Mouse (Mus musculus) embryonic facial prominence, embryonic 14.5 days (tissue): ENCODE results near the gene Jchain. TPM values are rescaled to one million over a fixed set of nuclear protein-coding genes. Genes with fewer than 3 reads are reported as not detected.
"Not testable (repeated sequence)": the region's sequence is repeated elsewhere in the genome, so short reads cannot be mapped to it uniquely, and the experiment has no call there.

Experiments used
- ATAC-seq: fragments of 200-750 bp; cut with Nextera tagmentation; 2 replicates; pipeline ENCODE4 v1.8.0; 2017; ENCODE audit warnings: low read depth, moderate number of reproducible peaks, moderate TSS enrichment
- DNase-seq: peaks from one replicate; pipeline ENCODE4 v3.0.0-alpha.2; 2015; ENCODE audit warnings: low spot score
- H3K27ac ChIP-seq: fragments of 300-500 bp; sonication (generic); replicated peaks from 2 replicates; pipeline ENCODE4 v1.5.1; 2014; ENCODE audit warnings: low read depth, mild to moderate bottlenecking, low read length, moderate library complexity
- H3K27me3 ChIP-seq: fragments of 300-500 bp; sonication (generic); replicated peaks from 2 replicates; pipeline ENCODE4 v1.6.1; 2014; ENCODE audit warnings: low read length; ENCODE audit not compliant: control insufficient read depth, insufficient read depth
- H3K36me3 ChIP-seq: fragments of 300-500 bp; sonication (generic); 2 replicates; pipeline ENCODE4 v1.6.1; 2014; ENCODE audit warnings: low read length, mixed read lengths; ENCODE audit not compliant: control insufficient read depth, insufficient read depth
- H3K4me1 ChIP-seq: fragments of 300-500 bp; sonication (generic); 2 replicates; pipeline ENCODE4 v1.6.1; 2014; ENCODE audit warnings: antibody characterized with exemption, low read length; ENCODE audit not compliant: control insufficient read depth, insufficient read depth
- H3K4me2 ChIP-seq: fragments of 300-500 bp; sonication (generic); 2 replicates; pipeline ENCODE4 v1.6.1; 2014; ENCODE audit warnings: low read depth, mild to moderate bottlenecking, low read length, moderate library complexity, mixed read lengths
- H3K4me3 ChIP-seq: fragments of 300-500 bp; sonication (generic); 2 replicates; pipeline ENCODE4 v1.5.1; 2014; ENCODE audit warnings: low read depth, mild to moderate bottlenecking, low read length
- H3K9ac ChIP-seq: fragments of 300-500 bp; sonication (generic); 2 replicates; pipeline ENCODE4 v1.6.1; 2014; ENCODE audit warnings: low read depth, mild to moderate bottlenecking, low read length, moderate library complexity, mixed read lengths
- H3K9me3 ChIP-seq: fragments of 300-500 bp; sonication (generic); 2 replicates; pipeline ENCODE4 v1.6.1; 2016; ENCODE audit warnings: low read length; ENCODE audit not compliant: control insufficient read depth
- WGBS: fragments of 180-500 bp; shearing (Covaris S2); extraction: QIAGEN DNeasy Blood & Tissue Kit; methylation state at CpG from one replicate; pipeline ENCODE4 v1.1.7; 2014; 5-methylcytosine and 5-hydroxymethylcytosine counted together
- polyA plus RNA-seq: library from polyadenylated mRNA; unstranded; fragments of >200 nt; fragmentation: Nextera tagmentation; extraction: Ambion mirVana; gene quantifications from 2 replicates; pipeline ENCODE4 v1.2.1, GENCODE M21; 2014

The Jchain gene
- polyA plus RNA-seq, 1 experiment from 2014 or later = 0.36 TPM

GRCm38 (mm10) chr5:88562863-88563780 is 35.4 kb upstream of the Jchain start:
- ATAC-seq (no peak), DNase-seq (no peak)
- 60% methylated on average over 8 of the region's 8 CpGs for WGBS
- no peaks in the 10 kb centered on the region for H3K36me3 ChIP-seq
- peaks cover 13% of the 10 kb centered on the region for H3K4me1 ChIP-seq
- no peak overlapping the region for H3K4me3 ChIP-seq
- H3K4me2 ChIP-seq = no peak overlapping the region
- H3K9ac ChIP-seq = no peak overlapping the region
- no peaks in the 10 kb centered on the region for H3K9me3 ChIP-seq
- no peaks in the 10 kb centered on the region for H3K27me3 ChIP-seq
- H3K27ac ChIP-seq = no peak overlapping the region

- no peaks in the 10 kb centered on the region for H3K36me3 ChIP-seq
- no peaks in the 10 kb centered on the region for H3K9me3 ChIP-seq
- no peak for ATAC-seq
- H3K27me3 ChIP-seq = no peaks in the 10 kb centered on the region
- H3K27ac ChIP-seq = no peak overlapping the region
- WGBS = 82% methylated on average over 9 of the region's 9 CpGs
- no peak overlapping the region for H3K4me3 ChIP-seq
- peaks cover 8% of the 10 kb centered on the region for H3K4me1 ChIP-seq
- no peak for DNase-seq
- H3K4me2 ChIP-seq = no peak overlapping the region
- H3K9ac ChIP-seq = no peak overlapping the region
These were observed 33.6 kb upstream of the Jchain start for GRCm38 (mm10) chr5:88561080-88561814.

- no peak overlapping the region for H3K9ac ChIP-seq
- no peaks in the 10 kb centered on the region for H3K36me3 ChIP-seq
- H3K4me3 ChIP-seq = no peak overlapping the region
- WGBS = 46% methylated on average over 1 of the region's 1 CpGs
- no peaks in the 10 kb centered on the region for H3K9me3 ChIP-seq
- no peak overlapping the region for H3K27ac ChIP-seq
- H3K27me3 ChIP-seq = no peaks in the 10 kb centered on the region
- H3K4me2 ChIP-seq = no peak overlapping the region
- ATAC-seq = no peak
- peaks cover 17% of the 10 kb centered on the region for H3K4me1 ChIP-seq
- no peak for DNase-seq
These were observed 31.3 kb upstream of the Jchain start for GRCm38 (mm10) chr5:88558991-88559390.

- H3K9ac ChIP-seq = peak within 1 kb of the TSS; percentile 96
- H3K27me3 ChIP-seq = no peaks in the 10 kb centered on the region
- peak within 1 kb of the TSS; percentile 97 for H3K4me2 ChIP-seq
- H3K36me3 ChIP-seq = no peaks in the 10 kb centered on the region
- H3K27ac ChIP-seq = peak within 1 kb of the TSS; percentile 97
- peak within 1 kb of the TSS; percentile 87 for H3K4me3 ChIP-seq
- peaks cover 14% of the 10 kb centered on the region for H3K4me1 ChIP-seq
- WGBS = under 1% methylated on average over 57 of the region's 76 CpGs
- DNase-seq (peak; percentile 98), ATAC-seq (peak; percentile 97)
- no peaks in the 10 kb centered on the region for H3K9me3 ChIP-seq
These were observed 26.6 kb upstream of the Jchain start, which contains the start of gene Utp3 for GRCm38 (mm10) chr5:88554086-88554886. Gene Utp3, plus strand, starts transcription at chr5:88554462.

- H3K4me1 ChIP-seq = peaks cover 14% of the 10 kb centered on the region
- DNase-seq = no peak
- H3K36me3 ChIP-seq = no peaks in the 10 kb centered on the region
- WGBS = 9% methylated on average over 29 of the region's 29 CpGs
- H3K9me3 ChIP-seq = no peaks in the 10 kb centered on the region
- no peaks in the 10 kb centered on the region for H3K27me3 ChIP-seq
- peak overlapping the region; percentile 61 for H3K4me2 ChIP-seq
- H3K9ac ChIP-seq = peak overlapping the region; percentile 96
- H3K4me3 ChIP-seq = peak overlapping the region; percentile 87
- H3K27ac ChIP-seq = peak overlapping the region; percentile 97
- peak; percentile 65 for ATAC-seq
These were observed 25.8 kb upstream of the Jchain start for GRCm38 (mm10) chr5:88553271-88554085.

GRCm38 (mm10) chr5:88545536-88545935 is 17.8 kb upstream of the Jchain start:
- Histone ChIP-seq H3K4me2 (no peak overlapping the region), H3K27me3 (no peaks in the 10 kb centered on the region), H3K36me3 (no peaks in the 10 kb centered on the region), H3K9ac (no peak overlapping the region), H3K9me3 (no peaks in the 10 kb centered on the region), H3K4me1 (no peaks in the 10 kb centered on the region), H3K27ac (no peak overlapping the region), H3K4me3 (no peak overlapping the region)
- 84% methylated on average over 7 of the region's 7 CpGs for whole genome bisulfite sequencing
- no peak for ATAC-seq
- DNase-seq = no peak

GRCm38 (mm10) chr5:88544411-88544810 is 16.7 kb upstream of the Jchain start:
- not testable (repeated sequence) for H3K9ac ChIP-seq, DNase-seq, H3K27me3 ChIP-seq, H3K36me3 ChIP-seq, H3K27ac ChIP-seq, H3K4me2 ChIP-seq, H3K4me3 ChIP-seq, ATAC-seq, H3K4me1 ChIP-seq, H3K9me3 ChIP-seq
- WGBS = 88% methylated on average over 1 of the region's 1 CpGs
